In genomic region chr13:110507814-110508362, GRCm38 (mm10) we compare ENCODE assay signal across 14 mouse cellular contexts.
"Had no signal": no experiment of that assay in that cellular context is flagged by ENCODE, and none has a peak within 500 bp of the region (broad histone marks: within the 10 kb centered on the region; RNA-seq: fewer than 3 reads in every experiment).

No protein-coding gene starts in this region.

- H3K4me1 ChIP-seq: liver, embryonic 13.5 days; megakaryocyte, embryonic 14.5 days had no signal

- ATAC-seq: intestine, postnatal 0 days had no signal

- H3K9me3 ChIP-seq: liver, embryonic 13.5 days had no signal

- H3K27me3 ChIP-seq: liver, embryonic 13.5 days; megakaryocyte, embryonic 14.5 days had no signal

- DNase-seq: kidney, adult 2 months; kidney, postnatal 25 days; layer of hippocampus, adult 9-11 months; liver; liver, embryonic 13.5 days; lung, postnatal 10 days; midbrain, embryonic 14.5 days; thymus, adult 18-20 months; thymus, postnatal 36 days had no signal

- H3K4me2 ChIP-seq: liver, embryonic 13.5 days; midbrain, embryonic 11.5 days had no signal

- H3K27ac ChIP-seq: kidney, postnatal 0 days; layer of hippocampus, adult 2 months; liver, embryonic 13.5 days had no signal

- H3K4me3 ChIP-seq: layer of hippocampus, adult 2 months; liver, embryonic 13.5 days; megakaryocyte, embryonic 14.5 days had no signal

- H3K9ac ChIP-seq: liver, embryonic 13.5 days had no signal

- H3K36me3 ChIP-seq: liver, embryonic 13.5 days had no signal
